8 mouse cellular contexts compared by ENCODE assay signal in genomic region chr3:65586966-65587365, GRCm38 (mm10). TPM values are rescaled to one million over a fixed set of nuclear protein-coding genes. Genes with fewer than 3 reads are reported as not detected.
A peak's percentile ranks its signal among the peaks of the same experiment; 100 is the strongest.
DNase-seq lines count a peak whose midpoint lies in the region; ATAC-seq lines count a peak whose summit lies in the region.

No protein-coding gene starts in this region.

- peak overlapping the region; percentile 44 for H3K4me3 ChIP-seq in hindbrain, embryonic 10.5 days
- H3K4me3 ChIP-seq in hindbrain, embryonic 11.5 days (ENCODE audit: low read depth, low read length) = no peak overlapping the region; the same call in 1 of the 2 replicates
- H3K4me3 ChIP-seq in embryonic facial prominence, embryonic 10.5 days = peak overlapping the region; percentile 43; the same call in 1 of the 2 replicates
- peak overlapping the region; percentile 22; the same call in 1 of the 2 replicates for H3K4me3 ChIP-seq in hindbrain, embryonic 14.5 days (replicated peaks; ENCODE audit: low read length)
- peak overlapping the region; percentile 28 for H3K4me3 ChIP-seq in midbrain, embryonic 13.5 days (replicated peaks)

- H3K27ac ChIP-seq in hindbrain, embryonic 10.5 days = peak overlapping the region; percentile 83; the same call in 1 of the 2 replicates
- no peak overlapping the region for H3K27ac ChIP-seq in hindbrain, embryonic 11.5 days (ENCODE audit: low read depth, low read length)
- H3K27ac ChIP-seq in embryonic facial prominence, embryonic 10.5 days (replicated peaks) = peak overlapping the region; percentile 80
- no peak overlapping the region for H3K27ac ChIP-seq in hindbrain, embryonic 14.5 days
- no peak overlapping the region for H3K27ac ChIP-seq in midbrain, embryonic 13.5 days

- 0 out of 2 replicates have a peak, but pooled peaks cover 4% of the 10 kb centered on the region for H3K27me3 ChIP-seq in hindbrain, embryonic 10.5 days (ENCODE audit: insufficient read depth, poor library complexity, severe bottlenecking)
- no peaks in the 10 kb centered on the region for H3K27me3 ChIP-seq in hindbrain, embryonic 11.5 days (ENCODE audit: control insufficient read depth, insufficient read depth, low read length)
- H3K27me3 ChIP-seq in embryonic facial prominence, embryonic 10.5 days (replicated peaks; ENCODE audit: low read depth, poor library complexity, severe bottlenecking) = no peaks in the 10 kb centered on the region
- H3K27me3 ChIP-seq in hindbrain, embryonic 14.5 days (ENCODE audit: control insufficient read depth, insufficient read depth, low read length) = no peaks in the 10 kb centered on the region
- peaks cover 15% of the 10 kb centered on the region; the same call in 1 of the 2 replicates for H3K27me3 ChIP-seq in midbrain, embryonic 13.5 days

- H3K4me1 ChIP-seq in hindbrain, embryonic 10.5 days (replicated peaks) = peaks cover 35% of the 10 kb centered on the region
- H3K4me1 ChIP-seq in hindbrain, embryonic 11.5 days (replicated peaks; ENCODE audit: control insufficient read depth, insufficient read depth, low read length) = 0 out of 2 replicates have a peak, but pooled peaks cover 2% of the 10 kb centered on the region
- peaks cover 43% of the 10 kb centered on the region for H3K4me1 ChIP-seq in embryonic facial prominence, embryonic 10.5 days
- H3K4me1 ChIP-seq in hindbrain, embryonic 14.5 days (replicated peaks; ENCODE audit: control insufficient read depth, insufficient read depth, low read length) = peaks cover 12% of the 10 kb centered on the region
- peaks cover 23% of the 10 kb centered on the region for H3K4me1 ChIP-seq in midbrain, embryonic 13.5 days (replicated peaks)

- no peak for ATAC-seq in hindbrain, embryonic 11.5 days (ENCODE audit: low FRiP score)
- no peak for ATAC-seq in hindbrain, embryonic 14.5 days (ENCODE audit: low FRiP score)
- ATAC-seq in midbrain, embryonic 13.5 days = 0 out of 2 replicates have a peak, but pooled peaks have one; percentile 22

- H3K4me2 ChIP-seq in hindbrain, embryonic 11.5 days (replicated peaks; ENCODE audit: low read depth, low read length) = no peak overlapping the region
- peak overlapping the region; percentile 53 for H3K4me2 ChIP-seq in hindbrain, embryonic 14.5 days (replicated peaks)
- peak overlapping the region; percentile 57 for H3K4me2 ChIP-seq in midbrain, embryonic 13.5 days (replicated peaks)

- H3K9me3 ChIP-seq in hindbrain, embryonic 10.5 days = no peaks in the 10 kb centered on the region
- no peaks in the 10 kb centered on the region for H3K9me3 ChIP-seq in hindbrain, embryonic 11.5 days (ENCODE audit: control insufficient read depth, low read length)
- H3K9me3 ChIP-seq in embryonic facial prominence, embryonic 10.5 days = peaks cover 2% of the 10 kb centered on the region; the same call in 1 of the 2 replicates
- H3K9me3 ChIP-seq in hindbrain, embryonic 14.5 days (ENCODE audit: control insufficient read depth, low read length) = no peaks in the 10 kb centered on the region
- H3K9me3 ChIP-seq in midbrain, embryonic 13.5 days = 0 out of 2 replicates have a peak, but pooled peaks cover 4% of the 10 kb centered on the region

- H3K36me3 ChIP-seq in hindbrain, embryonic 10.5 days = no peaks in the 10 kb centered on the region
- H3K36me3 ChIP-seq in hindbrain, embryonic 11.5 days (ENCODE audit: control insufficient read depth, insufficient read depth, low read length) = no peaks in the 10 kb centered on the region
- no peaks in the 10 kb centered on the region for H3K36me3 ChIP-seq in embryonic facial prominence, embryonic 10.5 days (replicated peaks)
- no peaks in the 10 kb centered on the region for H3K36me3 ChIP-seq in hindbrain, embryonic 14.5 days (replicated peaks; ENCODE audit: control insufficient read depth, insufficient read depth)
- no peaks in the 10 kb centered on the region for H3K36me3 ChIP-seq in midbrain, embryonic 13.5 days

- H3K9ac ChIP-seq in hindbrain, embryonic 11.5 days (ENCODE audit: low read depth, low read length) = no peak overlapping the region
- H3K9ac ChIP-seq in hindbrain, embryonic 14.5 days = peak overlapping the region; percentile 39; the same call in 1 of the 2 replicates
- H3K9ac ChIP-seq in midbrain, embryonic 13.5 days (replicated peaks) = peak overlapping the region; percentile 39; the same call in 1 of the 2 replicates

- DNase-seq in hindbrain, embryonic 10.5 days (ENCODE audit: low spot score) = no peak
- DNase-seq in hindbrain, embryonic 11.5 days (ENCODE audit: low spot score) = no peak
- no peak for DNase-seq in embryonic facial prominence, embryonic 10.5 days (ENCODE audit: low spot score)
- DNase-seq in hindbrain, embryonic 14.5 days (ENCODE audit: low spot score) = no peak
- DNase-seq in urinary bladder, postnatal 25 days (ENCODE audit: low spot score) = no peak
- no peak for DNase-seq in thymus, postnatal 10 days (ENCODE audit: low spot score in 2 of 2)
- DNase-seq in MN1 (ENCODE audit: low spot score) = no peak

- WGBS in hindbrain, embryonic 10.5 days = 58% methylated on average over 2 of the region's 2 CpGs
- 56% methylated on average over 2 of the region's 2 CpGs for WGBS in hindbrain, embryonic 11.5 days
- 59% methylated on average over 2 of the region's 2 CpGs for WGBS in embryonic facial prominence, embryonic 10.5 days
- 54% methylated on average over 2 of the region's 2 CpGs for WGBS in hindbrain, embryonic 14.5 days
- 51% methylated on average over 2 of the region's 2 CpGs for WGBS in midbrain, embryonic 13.5 days

RNA-seq across cellular contexts. Expression of gene Tiparp, which starts 58.8 kb away (rescaled TPM):
- 36.2 and 47.8 TPM in 2 replicates for polyA plus RNA-seq in hindbrain, embryonic 10.5 days (2016; fragmentation: Nextera tagmentation; extraction: Ambion mirVana)
- polyA plus RNA-seq in hindbrain, embryonic 11.5 days (2014; fragmentation: Nextera tagmentation; extraction: Ambion mirVana) = 41.1 and 41.2 TPM in 2 replicates
- 47.5 and 48.7 TPM in 2 replicates for polyA plus RNA-seq in embryonic facial prominence, embryonic 10.5 days (2016; fragmentation: Nextera tagmentation; extraction: Ambion mirVana)
- 30.8 and 32.2 TPM in 2 replicates for polyA plus RNA-seq in hindbrain, embryonic 14.5 days (2014; fragmentation: Nextera tagmentation; extraction: Ambion mirVana)
- 30.7 and 30.9 TPM in 2 replicates for polyA plus RNA-seq in midbrain, embryonic 13.5 days (2015; fragmentation: Nextera tagmentation; extraction: Ambion mirVana)

Comparison
In these comparisons a context has a peak if more than half of its experiments do, and no peak if none do; other contexts are left out.
1. H3K27ac ChIP-seq: peak in hindbrain, embryonic 10.5 days (single experiment) and embryonic facial prominence, embryonic 10.5 days (single experiment); none in hindbrain, embryonic 11.5 days (single experiment), hindbrain, embryonic 14.5 days (single experiment) and midbrain, embryonic 13.5 days (single experiment).